Mouse (Mus musculus) stomach, embryonic 15.5 days (tissue): Measurements from ENCODE around the gene Lhb. TPM values are rescaled to one million over a fixed set of nuclear protein-coding genes. Genes with fewer than 3 reads are reported as not detected.
A peak's percentile ranks its signal among the peaks of the same experiment; 100 is the strongest.

Experiments
- ATAC-seq: fragments of 200-750 bp; cut with Nextera tagmentation; 2 replicates; pipeline ENCODE4 v1.8.0; 2017; ENCODE audit warnings: low read depth, moderate number of reproducible peaks, moderate TSS enrichment; ENCODE audit not compliant: insufficient read depth, low FRiP score
- H3K27ac ChIP-seq: fragments of 300-500 bp; sonication (generic); 2 replicates; pipeline ENCODE4 v1.5.1; 2015; ENCODE audit warnings: mild to moderate bottlenecking, inconsistent platforms
- H3K27me3 ChIP-seq: fragments of 300-500 bp; sonication (generic); replicated peaks from 2 replicates; pipeline ENCODE4 v1.6.1; 2015; ENCODE audit warnings: inconsistent platforms
- H3K36me3 ChIP-seq: fragments of 300-500 bp; sonication (generic); 2 replicates; pipeline ENCODE4 v1.6.1; 2015; ENCODE audit warnings: inconsistent platforms
- H3K4me1 ChIP-seq: fragments of 300-500 bp; sonication (generic); 2 replicates; pipeline ENCODE4 v1.6.1; 2015; ENCODE audit warnings: inconsistent platforms
- H3K4me2 ChIP-seq: fragments of 300-500 bp; sonication (generic); 2 replicates; pipeline ENCODE4 v1.6.1; 2015; ENCODE audit warnings: mild to moderate bottlenecking, inconsistent platforms
- H3K4me3 ChIP-seq: fragments of 300-500 bp; sonication (generic); replicated peaks from 2 replicates; pipeline ENCODE4 v1.5.1; 2015; ENCODE audit warnings: inconsistent platforms
- H3K9ac ChIP-seq: fragments of 300-500 bp; sonication (generic); 2 replicates; pipeline ENCODE4 v1.6.1; 2015; ENCODE audit warnings: inconsistent platforms
- H3K9me3 ChIP-seq: fragments of 300-500 bp; sonication (generic); 2 replicates; pipeline ENCODE4 v1.6.1; 2016; ENCODE audit warnings: inconsistent platforms
- WGBS: fragments of 180-500 bp; shearing (Covaris S2); methylation state at CpG from one replicate; pipeline ENCODE4 v1.1.7; 2015; 5-methylcytosine and 5-hydroxymethylcytosine counted together
- polyA plus RNA-seq: library from polyadenylated mRNA; unstranded; fragments of >200 nt; fragmentation: Nextera tagmentation; extraction: Ambion mirVana; gene quantifications from 2 replicates; pipeline ENCODE4 v1.2.1, GENCODE M21; 2015

Gene Lhb
- polyA plus RNA-seq, 1 experiment from 2014 or later: not detected

GRCm38 (mm10) chr7:45443526-45444420 lies 23.2 kb downstream of the Lhb start:
- WGBS: 75% methylated on average over 22 of the region's 22 CpGs
- H3K9me3 ChIP-seq: no peaks in the 10 kb centered on the region
- H3K27ac ChIP-seq: no peak overlapping the region
- no peak overlapping the region for H3K9ac ChIP-seq
- H3K4me3 ChIP-seq: no peak overlapping the region
- H3K27me3 ChIP-seq: no peaks in the 10 kb centered on the region
- H3K4me2 ChIP-seq: no peak overlapping the region
- no peak for ATAC-seq
- H3K36me3 ChIP-seq: peaks cover 28% of the 10 kb centered on the region
- 0 out of 2 replicates have a peak, but pooled peaks cover 2% of the 10 kb centered on the region for H3K4me1 ChIP-seq

GRCm38 (mm10) chr7:45446589-45446988 lies 26.0 kb downstream of the Lhb start:
- no peaks in the 10 kb centered on the region for H3K27me3 ChIP-seq
- H3K9ac ChIP-seq: no peak overlapping the region
- H3K4me1 ChIP-seq: 0 out of 2 replicates have a peak, but pooled peaks cover 2% of the 10 kb centered on the region
- no peak overlapping the region for H3K27ac ChIP-seq
- H3K4me2 ChIP-seq: no peak overlapping the region
- H3K9me3 ChIP-seq: no peaks in the 10 kb centered on the region
- ATAC-seq: no peak
- H3K36me3 ChIP-seq: peaks cover 30% of the 10 kb centered on the region; the same call in 1 of the 2 replicates
- no peak overlapping the region for H3K4me3 ChIP-seq

GRCm38 (mm10) chr7:45447325-45447990 lies 26.8 kb downstream of the Lhb start:
- Histone ChIP-seq H3K9ac (no peak overlapping the region), H3K4me1 (0 out of 2 replicates have a peak, but pooled peaks cover 2% of the 10 kb centered on the region), H3K9me3 (no peaks in the 10 kb centered on the region), H3K36me3 (peaks cover 38% of the 10 kb centered on the region), H3K27ac (no peak overlapping the region), H3K4me3 (no peak overlapping the region), H3K4me2 (no peak overlapping the region), H3K27me3 (no peaks in the 10 kb centered on the region)
- no peak for ATAC-seq
- WGBS: 31% methylated on average over 11 of the region's 11 CpGs

- WGBS: 97% methylated on average over 1 of the region's 1 CpGs
- no peaks in the 10 kb centered on the region for H3K27me3 ChIP-seq
- H3K4me1 ChIP-seq: 0 out of 2 replicates have a peak, but pooled peaks cover 2% of the 10 kb centered on the region
- no peaks in the 10 kb centered on the region for H3K9me3 ChIP-seq
- no peak for ATAC-seq
- no peak overlapping the region for H3K27ac ChIP-seq
- no peak overlapping the region for H3K4me2 ChIP-seq
- no peak overlapping the region for H3K9ac ChIP-seq
- H3K36me3 ChIP-seq: peaks cover 35% of the 10 kb centered on the region
- H3K4me3 ChIP-seq: no peak overlapping the region
Observed at GRCm38 (mm10) chr7:45449974-45450373, 29.4 kb downstream of the Lhb start.

GRCm38 (mm10) chr7:45451344-45451982 lies 30.8 kb downstream of the Lhb start:
- peak; percentile 65; the same call in 1 of the 2 replicates for ATAC-seq
- no peaks in the 10 kb centered on the region for H3K9me3 ChIP-seq
- WGBS: 55% methylated on average over 23 of the region's 23 CpGs
- H3K9ac ChIP-seq: no peak overlapping the region
- H3K4me3 ChIP-seq: no peak overlapping the region
- H3K27me3 ChIP-seq: no peaks in the 10 kb centered on the region
- H3K4me1 ChIP-seq: 0 out of 2 replicates have a peak, but pooled peaks cover 3% of the 10 kb centered on the region
- H3K4me2 ChIP-seq: no peak overlapping the region
- H3K27ac ChIP-seq: no peak overlapping the region
- peaks cover 41% of the 10 kb centered on the region for H3K36me3 ChIP-seq

GRCm38 (mm10) chr7:45454971-45455370 lies 34.4 kb downstream of the Lhb start:
- Histone ChIP-seq H3K9ac (no peak overlapping the region), H3K4me1 (peaks cover 21% of the 10 kb centered on the region), H3K36me3 (peaks cover 36% of the 10 kb centered on the region), H3K27ac (no peak overlapping the region), H3K27me3 (no peaks in the 10 kb centered on the region), H3K4me3 (no peak overlapping the region), H3K4me2 (no peak overlapping the region), H3K9me3 (no peaks in the 10 kb centered on the region)
- WGBS: 93% methylated on average over 15 of the region's 15 CpGs
- no peak for ATAC-seq

- Histone ChIP-seq H3K9ac (no peak overlapping the region), H3K4me3 (no peak overlapping the region), H3K27me3 (no peaks in the 10 kb centered on the region), H3K27ac (no peak overlapping the region), H3K36me3 (peaks cover 35% of the 10 kb centered on the region), H3K4me1 (peaks cover 31% of the 10 kb centered on the region), H3K4me2 (no peak overlapping the region), H3K9me3 (no peaks in the 10 kb centered on the region)
- ATAC-seq: no peak
- WGBS: 73% methylated on average over 13 of the region's 13 CpGs
Observed at GRCm38 (mm10) chr7:45455932-45456696, 35.5 kb downstream of the Lhb start.

GRCm38 (mm10) chr7:45456721-45457203 lies 36.1 kb downstream of the Lhb start:
- no peak for ATAC-seq
- Histone ChIP-seq H3K9ac (no peak overlapping the region), H3K4me3 (no peak overlapping the region), H3K4me2 (peak overlapping the region; percentile 78), H3K36me3 (peaks cover 30% of the 10 kb centered on the region), H3K4me1 (peaks cover 36% of the 10 kb centered on the region), H3K9me3 (no peaks in the 10 kb centered on the region), H3K27ac (peak overlapping the region; percentile 94), H3K27me3 (no peaks in the 10 kb centered on the region)
- WGBS: 44% methylated on average over 9 of the region's 9 CpGs

GRCm38 (mm10) chr7:45457204-45458060 lies 36.8 kb downstream of the Lhb start:
- Histone ChIP-seq H3K27ac (peak overlapping the region; percentile 94), H3K36me3 (peaks cover 24% of the 10 kb centered on the region), H3K4me3 (peak overlapping the region; percentile 74), H3K4me2 (peak overlapping the region; percentile 78), H3K9ac (no peak overlapping the region), H3K9me3 (no peaks in the 10 kb centered on the region), H3K27me3 (no peaks in the 10 kb centered on the region), H3K4me1 (peaks cover 39% of the 10 kb centered on the region)
- whole genome bisulfite sequencing: 48% methylated on average over 10 of the region's 10 CpGs
- no peak for ATAC-seq

GRCm38 (mm10) chr7:45458748-45459563 lies 38.3 kb downstream of the Lhb start:
- peak; percentile 54 for ATAC-seq
- H3K36me3 ChIP-seq: peaks cover 24% of the 10 kb centered on the region
- under 1% methylated on average over 42 of the region's 43 CpGs for WGBS
- no peaks in the 10 kb centered on the region for H3K27me3 ChIP-seq
- H3K4me2 ChIP-seq: peak overlapping the region; percentile 78
- H3K9ac ChIP-seq: peak overlapping the region; percentile 55
- peaks cover 39% of the 10 kb centered on the region for H3K4me1 ChIP-seq
- no peaks in the 10 kb centered on the region for H3K9me3 ChIP-seq
- peak overlapping the region; percentile 74 for H3K4me3 ChIP-seq
- peak overlapping the region; percentile 94 for H3K27ac ChIP-seq
